ENCODE assay signal across 8 mouse cellular contexts in genomic region chr5:52114751-52115451, GRCm38 (mm10).
DNase-seq lines count a peak whose midpoint lies in the region; ATAC-seq and TF ChIP-seq lines count a peak whose summit lies in the region.

No protein-coding gene starts in this region.

- POLR2A ChIA-PET in Patski (lab: Charles Lee), result interaction anchor here (0.6 to 1.1 kb wide), 3 partner anchors 73 to 1267 kb away, joined by 3 read pairs; no protein-coding TSS in a partner anchor

- DNase-seq in heart, adult 11 months, result peak; percentile 91
- no peak for DNase-seq in heart, adult 9 months (ENCODE audit: low spot score in 2 of 2)
- DNase-seq in Patski (ENCODE audit: low read depth, low spot score), result no peak
- DNase-seq in induced T-regulatory cell, adult 2 months (ENCODE audit: low read depth), result peak; percentile 35
- no peak for DNase-seq in liver, embryonic 13.5 days
- DNase-seq in right cerebral cortex, postnatal 4 days, result peak; percentile 53
- DNase-seq in gastrocnemius, adult 8-10 months (ENCODE audit: low spot score in 2 of 2), result no peak

- peak overlapping the region; percentile 74 for H3K9ac ChIP-seq in embryonic facial prominence, embryonic 13.5 days
- no peak overlapping the region for H3K9ac ChIP-seq in liver, embryonic 13.5 days

- CTCF ChIA-PET in Patski (lab: Charles Lee), result no interaction called here

- peak overlapping the region; percentile 99 for H3K4me2 ChIP-seq in embryonic facial prominence, embryonic 13.5 days
- H3K4me2 ChIP-seq in liver, embryonic 13.5 days, result peak overlapping the region; percentile 80

- H3K4me1 ChIP-seq in embryonic facial prominence, embryonic 13.5 days, result peaks cover 29% of the 10 kb centered on the region
- H3K4me1 ChIP-seq in liver, embryonic 13.5 days (replicated peaks), result peaks cover 25% of the 10 kb centered on the region

- no peaks in the 10 kb centered on the region for H3K9me3 ChIP-seq in embryonic facial prominence, embryonic 13.5 days
- H3K9me3 ChIP-seq in liver, embryonic 13.5 days (replicated peaks), result no peaks in the 10 kb centered on the region

- no peak overlapping the region for H3K27ac ChIP-seq in embryonic facial prominence, embryonic 13.5 days
- no peak overlapping the region for H3K27ac ChIP-seq in liver, embryonic 13.5 days

- ATAC-seq in Patski, result peak; percentile 1
- ATAC-seq in embryonic facial prominence, embryonic 13.5 days (ENCODE audit: insufficient number of reproducible peaks, insufficient read depth, low FRiP score, low TSS enrichment, low read depth), result no peak
- no peak for ATAC-seq in liver, embryonic 13.5 days (ENCODE audit: low read depth)

- under 1% methylated on average over 48 of the region's 48 CpGs for WGBS in embryonic facial prominence, embryonic 13.5 days
- WGBS in liver, embryonic 13.5 days (ENCODE audit: insufficient replicate concordance), result 1% methylated on average over 48 of the region's 48 CpGs

- in situ Hi-C loops in Patski (cut with MboI; ENCODE audit: low pct_unique_long_range_greater_than_20kb), result no loop called here

- peak overlapping the region; percentile 72 for H3K4me3 ChIP-seq in embryonic facial prominence, embryonic 13.5 days
- H3K4me3 ChIP-seq in liver, embryonic 13.5 days (replicated peaks), result peak overlapping the region; percentile 63

- peaks cover 8% of the 10 kb centered on the region for H3K27me3 ChIP-seq in Patski
- H3K27me3 ChIP-seq in embryonic facial prominence, embryonic 13.5 days, result peaks cover 69% of the 10 kb centered on the region
- peaks cover 88% of the 10 kb centered on the region for H3K27me3 ChIP-seq in liver, embryonic 13.5 days

- no peak for TF ChIP-seq CTCF in Patski (IDR thresholded peaks at IDR 0.05)

- no peaks in the 10 kb centered on the region for H3K36me3 ChIP-seq in embryonic facial prominence, embryonic 13.5 days
- no peaks in the 10 kb centered on the region for H3K36me3 ChIP-seq in liver, embryonic 13.5 days

Comparison
In these comparisons a context has a peak if more than half of its experiments do, and no peak if none do; other contexts are left out.
1. DNase-seq: peak in heart, adult 11 months (single experiment), induced T-regulatory cell, adult 2 months (single experiment) and right cerebral cortex, postnatal 4 days (single experiment); none in heart, adult 9 months (0 of 2), Patski (single experiment), liver, embryonic 13.5 days (single experiment) and gastrocnemius, adult 8-10 months (0 of 2).